Mouse (Mus musculus) MEL (cell line): ENCODE data around the gene Prkch. TPM values are rescaled to one million over a fixed set of nuclear protein-coding genes. Genes with fewer than 3 reads are reported as not detected.

Source experiments
- DNase-seq: peaks from one replicate; pipeline ENCODE4 v3.0.0; 2011; ENCODE audit warnings: low read depth, low spot score
- H3K27ac ChIP-seq: 2 replicates; pipeline ENCODE4 v1.5.1; 2012; ENCODE audit warnings: low read depth, mild to moderate bottlenecking, control low read depth, low read length, moderate library complexity; ENCODE audit not compliant: control insufficient read depth
- H3K27me3 ChIP-seq, 2 experiments: fragments of 150-350 bp in 1 of 2; sonication (generic) in 1 of 2; 2 replicates each; pipeline ENCODE4 v1.6.1; 2012; ENCODE audit warnings: low read length in 2 of 2, mild to moderate bottlenecking in 2 of 2, improper control_type of control experiment in 1 of 2, moderate library complexity in 1 of 2; ENCODE audit not compliant: insufficient read depth in 2 of 2, control insufficient read depth in 1 of 2
- H3K36me3 ChIP-seq, 2 experiments: 2 replicates each; pipeline ENCODE4 v1.6.1; 2012 to 2014; ENCODE audit warnings: low read length in 2 of 2, improper control_type of control experiment in 1 of 2, inconsistent platforms in 1 of 2, mild to moderate bottlenecking in 1 of 2; ENCODE audit not compliant: insufficient read depth in 2 of 2, control insufficient read depth in 1 of 2
- H3K4me1 ChIP-seq, 2 experiments: fragments of 150-350 bp in 1 of 2; sonication (generic) in 1 of 2; 2 replicates each; pipeline ENCODE4 v1.6.1; 2012; ENCODE audit warnings: low read length in 2 of 2, improper control_type of control experiment in 1 of 2, mild to moderate bottlenecking in 1 of 2; ENCODE audit not compliant: insufficient read depth in 2 of 2, control insufficient read depth in 1 of 2
- H3K4me3 ChIP-seq, 2 experiments: fragments of 150-350 bp in 1 of 2; sonication (generic) in 1 of 2; 2 replicates each; pipeline ENCODE4 v1.5.1; 2012; ENCODE audit warnings: low read depth in 2 of 2, low read length in 2 of 2, mild to moderate bottlenecking in 2 of 2, moderate library complexity in 2 of 2, control low read depth in 1 of 2, improper control_type of control experiment in 1 of 2; ENCODE audit not compliant: control insufficient read depth in 1 of 2, insufficient read depth in 1 of 2
- H3K79me2 ChIP-seq: 2 replicates; pipeline ENCODE4 v1.6.1; 2012; ENCODE audit warnings: mild to moderate bottlenecking, low read length, moderate library complexity; ENCODE audit not compliant: control insufficient read depth, poor library complexity, insufficient read depth
- H3K9ac ChIP-seq: 2 replicates; pipeline ENCODE4 v1.6.1; 2012; ENCODE audit warnings: low read depth, mild to moderate bottlenecking, control low read depth, low read length, moderate library complexity; ENCODE audit not compliant: control insufficient read depth, poor library complexity, severe bottlenecking
- H3K9me3 ChIP-seq: fragments of 150-350 bp; sonication (generic); replicated peaks from 2 replicates; pipeline ENCODE4 v1.6.1; 2012; ENCODE audit warnings: mild to moderate bottlenecking, low read length, improper control_type of control experiment, moderate library complexity; ENCODE audit not compliant: insufficient read depth
- BHLHE40 ChIP-seq: IDR thresholded peaks from 2 replicates; pipeline ENCODE4 v1.6.1; 2012; ENCODE audit warnings: low read depth, mild to moderate bottlenecking, inconsistent platforms, low read length, improper control_type of control experiment, borderline replicate concordance
- CHD2 ChIP-seq: IDR thresholded peaks from 2 replicates; pipeline ENCODE4 v1.6.1; 2011; ENCODE audit warnings: low read length, improper control_type of control experiment
- CTCF ChIP-seq, 3 experiments: IDR thresholded peaks in 2 of 3; conservative IDR thresholded peaks in 1 of 3; 2 replicates each; pipeline ENCODE4 v1.5.1; 2011 to 2012; ENCODE audit warnings: low read length in 3 of 3, low read depth in 2 of 3, mild to moderate bottlenecking in 2 of 3, improper control_type of control experiment in 1 of 3, inconsistent platforms in 1 of 3, mixed read lengths in 1 of 3, moderate library complexity in 1 of 3; ENCODE audit not compliant: control insufficient read depth in 1 of 3, insufficient read depth in 1 of 3, poor library complexity in 1 of 3, severe bottlenecking in 1 of 3
- ELF1 ChIP-seq: IDR thresholded peaks from 2 replicates; pipeline ENCODE4 v1.6.1; 2014; ENCODE audit warnings: low read depth, mild to moderate bottlenecking, inconsistent platforms, low read length, improper control_type of control experiment, moderate library complexity
- EP300 ChIP-seq, 2 experiments: IDR thresholded peaks; 2 replicates each; pipeline ENCODE4 v1.6.1; 2011; ENCODE audit warnings: improper control_type of control experiment in 2 of 2, low read length in 2 of 2, low read depth in 1 of 2, mild to moderate bottlenecking in 1 of 2
- ETS1 ChIP-seq: IDR thresholded peaks from 2 replicates; pipeline ENCODE4 v1.6.1; 2012; ENCODE audit warnings: low read depth, mild to moderate bottlenecking, inconsistent platforms, low read length, improper control_type of control experiment, moderate library complexity
- GABPA ChIP-seq: IDR thresholded peaks from 2 replicates; pipeline ENCODE4 v1.6.1; 2012; ENCODE audit warnings: low read depth, mild to moderate bottlenecking, inconsistent platforms, low read length, improper control_type of control experiment, moderate library complexity
- JUND ChIP-seq: IDR thresholded peaks from 2 replicates; pipeline ENCODE4 v1.6.1; 2011; ENCODE audit warnings: low read depth, mild to moderate bottlenecking, improper control_type of control experiment, low read length
- MAFK ChIP-seq: IDR thresholded peaks from 2 replicates; pipeline ENCODE4 v1.6.1; 2011; ENCODE audit warnings: low read depth, mild to moderate bottlenecking, low read length, improper control_type of control experiment, borderline replicate concordance
- MAZ ChIP-seq: IDR thresholded peaks from 2 replicates; pipeline ENCODE4 v1.6.1; 2012; ENCODE audit warnings: low read depth, mild to moderate bottlenecking, inconsistent platforms, low read length, improper control_type of control experiment
- MYC ChIP-seq: IDR thresholded peaks from 2 replicates; pipeline ENCODE4 v1.6.1; 2011; ENCODE audit warnings: low read depth, mild to moderate bottlenecking, low read length, improper control_type of control experiment, moderate library complexity
- NELFE ChIP-seq: IDR thresholded peaks from 2 replicates; pipeline ENCODE4 v1.6.1; 2011; ENCODE audit warnings: low read depth, low read length, improper control_type of control experiment
- NRF1 ChIP-seq: IDR thresholded peaks from 2 replicates; pipeline ENCODE4 v1.6.1; 2014; ENCODE audit warnings: low read depth, mild to moderate bottlenecking, inconsistent platforms, low read length, improper control_type of control experiment, moderate library complexity; ENCODE audit not compliant: poor library complexity, insufficient read depth, severe bottlenecking
- POLR2AphosphoS2 ChIP-seq: IDR thresholded peaks from 2 replicates; pipeline ENCODE4 v1.6.1; 2011; ENCODE audit warnings: low read length, improper control_type of control experiment
- POLR2AphosphoS5 ChIP-seq: IDR thresholded peaks from 2 replicates; pipeline ENCODE4 v1.6.1; 2012; ENCODE audit warnings: low read depth, borderline replicate concordance, mild to moderate bottlenecking, inconsistent platforms, low read length, moderate library complexity, mixed read lengths
- RAD21 ChIP-seq: IDR thresholded peaks from 2 replicates; pipeline ENCODE4 v1.6.1; 2011; ENCODE audit warnings: mild to moderate bottlenecking, low read depth, low read length, improper control_type of control experiment
- SIN3A ChIP-seq: IDR thresholded peaks from 2 replicates; pipeline ENCODE4 v1.6.1; 2012; ENCODE audit warnings: low read length, improper control_type of control experiment, inconsistent platforms
- SMC3 ChIP-seq: IDR thresholded peaks from 2 replicates; pipeline ENCODE4 v1.6.1; 2011; ENCODE audit warnings: low read depth, low read length, improper control_type of control experiment
- TAL1 ChIP-seq: IDR thresholded peaks from 2 replicates; pipeline ENCODE4 v1.6.1; 2012; ENCODE audit warnings: mild to moderate bottlenecking, inconsistent platforms, low read length, moderate library complexity, mixed read lengths
- TBP ChIP-seq: IDR thresholded peaks from 2 replicates; pipeline ENCODE4 v1.8.0; 2011; ENCODE audit warnings: low read depth, low read length, improper control_type of control experiment
- TCF12 ChIP-seq: IDR thresholded peaks from 2 replicates; pipeline ENCODE4 v1.6.1; 2014; ENCODE audit warnings: low read depth, mild to moderate bottlenecking, inconsistent platforms, low read length, improper control_type of control experiment, moderate library complexity
- UBTF ChIP-seq: IDR thresholded peaks from 2 replicates; pipeline ENCODE4 v1.6.1; 2012; ENCODE audit warnings: low read depth, mild to moderate bottlenecking, inconsistent platforms, low read length, improper control_type of control experiment, moderate library complexity, borderline replicate concordance; ENCODE audit not compliant: insufficient read depth
- USF2 ChIP-seq, 2 experiments: IDR thresholded peaks; 2 replicates each; pipeline ENCODE4 v1.6.1; 2011 to 2012; ENCODE audit warnings: improper control_type of control experiment in 2 of 2, low read length in 2 of 2, borderline replicate concordance in 1 of 2, inconsistent platforms in 1 of 2, low read depth in 1 of 2, mild to moderate bottlenecking in 1 of 2; ENCODE audit not compliant: insufficient read depth in 1 of 2
- ZKSCAN1 ChIP-seq: IDR thresholded peaks from 2 replicates; pipeline ENCODE4 v1.6.1; 2012; ENCODE audit warnings: low read depth, mild to moderate bottlenecking, inconsistent platforms, low read length, improper control_type of control experiment, moderate library complexity
- ZMIZ1 ChIP-seq: IDR thresholded peaks from 2 replicates; pipeline ENCODE4 v1.6.1; 2012; ENCODE audit warnings: low read depth, mild to moderate bottlenecking, inconsistent platforms, low read length, improper control_type of control experiment, moderate library complexity
- ZNF384 ChIP-seq: IDR thresholded peaks from 2 replicates; pipeline ENCODE4 v1.6.1; 2012; ENCODE audit warnings: low read depth, mild to moderate bottlenecking, inconsistent platforms, low read length, improper control_type of control experiment
- polyA plus RNA-seq, 2 experiments: library from polyadenylated mRNA; stranded (reverse) in 1 of 2; unstranded in 1 of 2; fragments of >175 nt in 1 of 2; fragments of >200 nt in 1 of 2; gene quantifications; 2 replicates each; pipeline versions ENCODE4 v1.2.1 to v1.2.4; 2012; ENCODE audit warnings: low replicate concordance in 2 of 2, low read depth in 1 of 2; ENCODE audit not compliant: insufficient read length in 2 of 2, insufficient read depth in 1 of 2, missing spikeins in 1 of 2
- total RNA-seq: library from RNA; depleted of rRNA; stranded (reverse); fragments of 300-350 nt; gene quantifications from 2 replicates; pipeline ENCODE4 v1.2.3, GENCODE M21; 2012

Prkch gene
- total and polyA plus RNA-seq, 3 experiments = not detected

- H3K27ac ChIP-seq = no peak overlapping the region
- H3K9ac ChIP-seq = no peak overlapping the region
- H3K36me3 ChIP-seq = no peaks in the 10 kb centered on the region
- H3K27me3 ChIP-seq = no peaks in the 10 kb centered on the region; a peak in 1 of 4 replicates
- H3K4me1 ChIP-seq = no peaks in the 10 kb centered on the region
- no peak for DNase-seq
- H3K9me3 ChIP-seq = no peaks in the 10 kb centered on the region
- H3K4me3 ChIP-seq = no peak overlapping the region
- no peaks in the 10 kb centered on the region for H3K79me2 ChIP-seq
- TF ChIP-seq SMC3 = no peak
- no peak for TF ChIP-seq ZNF384
- TF ChIP-seq POLR2AphosphoS5 = no peak
- TF ChIP-seq TCF12 = no peak
- TF ChIP-seq MAFK = no peak
- no peak for TF ChIP-seq UBTF
- TF ChIP-seq ELF1 = no peak
- no peak for TF ChIP-seq USF2 (IDR thresholded peaks at IDR 0.05; ENCODE audit: borderline replicate concordance in 1 of 2, insufficient read depth in 1 of 2, low read depth in 1 of 2, low read length in 2 of 2)
- no peak for TF ChIP-seq GABPA
- TF ChIP-seq NELFE = no peak
- TF ChIP-seq NRF1 = no peak
- no peak for TF ChIP-seq POLR2AphosphoS2
- TF ChIP-seq BHLHE40 = no peak
- no peak for TF ChIP-seq ETS1
- no peak for TF ChIP-seq CHD2
- no peak for TF ChIP-seq MAZ
- no peak for TF ChIP-seq JUND
- TF ChIP-seq SIN3A = no peak
- TF ChIP-seq ZKSCAN1 = no peak
- no peak for TF ChIP-seq ZMIZ1
Measured at GRCm38 (mm10) chr12:73679400-73679801, 94.8 kb downstream of the Prkch start.

GRCm38 (mm10) chr12:73682921-73683346, 98.3 kb downstream of the Prkch start:
- Histone ChIP-seq H3K36me3 (no peaks in the 10 kb centered on the region), H3K27ac (no peak overlapping the region)
- TF ChIP-seq SIN3A (no peak), BHLHE40 (no peak), ZMIZ1 (no peak), TAL1 (no peak), NELFE (no peak), TCF12 (no peak), RAD21 (no peak), CTCF (IDR thresholded peaks at IDR 0.05 in 2 of 3, conservative IDR thresholded peaks at IDR 0.05 in 1 of 3; ENCODE audit: control insufficient read depth in 1 of 3, insufficient read depth in 1 of 3, low read depth in 2 of 3, low read length in 3 of 3, poor library complexity in 1 of 3, severe bottlenecking in 1 of 3) (no peak), EP300 (IDR thresholded peaks at IDR 0.05; ENCODE audit: low read depth in 1 of 2, low read length in 2 of 2) (no peak), GABPA (no peak), MYC (no peak), ZNF384 (no peak), ELF1 (no peak), CHD2 (no peak), TBP (no peak)
- TF ChIP-seq, all 39 proteins: peak for 0
- Histone ChIP-seq H3K9me3 (no peaks in the 10 kb centered on the region), H3K4me3 (no peak overlapping the region), H3K27me3 (no peaks in the 10 kb centered on the region; a peak in 1 of 4 replicates), H3K9ac (no peak overlapping the region), H3K79me2 (no peaks in the 10 kb centered on the region), H3K4me1 (no peaks in the 10 kb centered on the region)
- DNase-seq = no peak
